Mouse (Mus musculus) lung, embryonic 16.5 days (tissue): ENCODE results near the gene Tube1. TPM values are rescaled to one million over a fixed set of nuclear protein-coding genes. Genes with fewer than 3 reads are reported as not detected.
A peak's percentile ranks its signal among the peaks of the same experiment; 100 is the strongest.

Experiments
- ATAC-seq: fragments of 200-750 bp; cut with Nextera tagmentation; 2 replicates; pipeline ENCODE4 v1.8.0; 2017; ENCODE audit warnings: low read depth, mild to moderate bottlenecking, moderate library complexity
- H3K27ac ChIP-seq: fragments of 300-500 bp; sonication (generic); 2 replicates; pipeline ENCODE4 v1.5.1; 2014; ENCODE audit warnings: mild to moderate bottlenecking, control low read depth, low read length
- H3K27me3 ChIP-seq: fragments of 300-500 bp; sonication (generic); 2 replicates; pipeline ENCODE4 v1.6.1; 2014; ENCODE audit warnings: low read depth, low read length, mixed read lengths; ENCODE audit not compliant: control insufficient read depth, insufficient read depth
- H3K36me3 ChIP-seq: fragments of 300-500 bp; sonication (generic); 2 replicates; pipeline ENCODE4 v1.6.1; 2014; ENCODE audit warnings: low read length; ENCODE audit not compliant: control insufficient read depth, insufficient read depth
- H3K4me1 ChIP-seq: fragments of 300-500 bp; sonication (generic); replicated peaks from 2 replicates; pipeline ENCODE4 v1.6.1; 2014; ENCODE audit warnings: low read length, mixed read lengths; ENCODE audit not compliant: control insufficient read depth, insufficient read depth
- H3K4me2 ChIP-seq: fragments of 300-500 bp; sonication (generic); 2 replicates; pipeline ENCODE4 v1.6.1; 2014; ENCODE audit warnings: low read depth, low read length, control low read depth
- H3K4me3 ChIP-seq: fragments of 300-500 bp; sonication (generic); 2 replicates; pipeline ENCODE4 v1.5.1; 2014; ENCODE audit warnings: mild to moderate bottlenecking, low read length, control low read depth
- H3K9ac ChIP-seq: fragments of 300-500 bp; sonication (generic); 2 replicates; pipeline ENCODE4 v1.6.1; 2014; ENCODE audit warnings: low read length, control low read depth
- H3K9me3 ChIP-seq: fragments of 300-500 bp; sonication (generic); 2 replicates; pipeline ENCODE4 v1.6.1; 2016; ENCODE audit warnings: low read length; ENCODE audit not compliant: control insufficient read depth
- WGBS: fragments of 180-500 bp; shearing (Covaris S2); extraction: QIAGEN DNeasy Blood & Tissue Kit; methylation state at CpG from one replicate; pipeline ENCODE4 v1.1.7; 2014; 5-methylcytosine and 5-hydroxymethylcytosine counted together
- polyA plus RNA-seq: library from polyadenylated mRNA; unstranded; fragments of >200 nt; fragmentation: Nextera tagmentation; extraction: Ambion mirVana; gene quantifications from 2 replicates; pipeline ENCODE4 v1.2.1, GENCODE M21; 2015

Gene Tube1
- polyA plus RNA-seq, 1 experiment from 2014 or later, result 20.6 TPM

GRCm38 (mm10) chr10:39162666-39163484, 29.1 kb downstream of the Tube1 start:
- Histone ChIP-seq H3K9ac (peak overlapping the region; percentile 9; the same call in 1 of the 2 replicates), H3K27ac (no peak overlapping the region), H3K9me3 (no peaks in the 10 kb centered on the region), H3K36me3 (no peaks in the 10 kb centered on the region), H3K4me3 (peak overlapping the region; percentile 28), H3K4me2 (peak overlapping the region; percentile 55), H3K27me3 (no peaks in the 10 kb centered on the region; the same call in 1 of the 2 replicates), H3K4me1 (peaks cover 11% of the 10 kb centered on the region)
- 14% methylated on average over 18 of the region's 18 CpGs for WGBS
- ATAC-seq, result peak; percentile 23; the same call in 1 of the 2 replicates

GRCm38 (mm10) chr10:39163694-39164093, 29.9 kb downstream of the Tube1 start, which contains the start of gene Ccn6:
Ccn6 (minus strand) TSS chr10:39163794.
- Histone ChIP-seq H3K9ac (peak within 1 kb of the TSS; percentile 9; the same call in 1 of the 2 replicates), H3K36me3 (no peaks in the 10 kb centered on the region), H3K4me3 (peak within 1 kb of the TSS; percentile 28), H3K27ac (no peak within 1 kb of the TSS), H3K9me3 (no peaks in the 10 kb centered on the region), H3K4me2 (peak within 1 kb of the TSS; percentile 55), H3K27me3 (no peaks in the 10 kb centered on the region; the same call in 1 of the 2 replicates), H3K4me1 (peaks cover 11% of the 10 kb centered on the region)
- 81% methylated on average over 10 of the region's 10 CpGs for WGBS
- ATAC-seq, result no peak

DNA sequence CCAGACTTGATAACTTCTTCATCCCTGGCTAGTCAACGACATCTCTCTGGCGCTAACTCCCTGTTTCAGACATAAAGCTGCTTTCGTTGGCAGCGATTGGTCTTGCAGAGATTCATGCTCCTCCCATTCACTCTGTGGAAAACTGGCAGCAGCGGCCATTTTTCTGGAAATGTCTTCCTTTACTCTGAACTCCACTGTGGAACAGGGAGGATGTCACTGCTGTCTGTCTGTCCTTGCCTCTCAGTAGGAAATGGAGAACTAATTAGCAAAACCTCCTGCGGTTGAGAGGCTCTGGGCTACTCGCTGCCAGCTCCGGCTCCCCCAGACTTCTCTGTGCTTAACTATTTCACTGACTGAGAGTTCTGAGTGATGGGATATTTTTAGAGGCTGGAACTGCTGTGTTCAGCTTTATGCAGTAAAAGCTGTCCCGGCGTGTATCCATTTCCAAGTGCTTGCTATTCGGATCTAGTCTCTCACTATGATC, 31.9 kb downstream of the Tube1 start:
- no peaks in the 10 kb centered on the region for H3K9me3 ChIP-seq
- peak overlapping the region; percentile 30 for H3K4me3 ChIP-seq
- 19% methylated on average over 11 of the region's 11 CpGs for WGBS
- peak; percentile 55 for ATAC-seq
- H3K27ac ChIP-seq, result peak overlapping the region; percentile 69
- no peaks in the 10 kb centered on the region for H3K36me3 ChIP-seq
- H3K4me2 ChIP-seq, result peak overlapping the region; percentile 30
- H3K27me3 ChIP-seq, result no peaks in the 10 kb centered on the region; the same call in 1 of the 2 replicates
- peaks cover 12% of the 10 kb centered on the region for H3K4me1 ChIP-seq
- peak overlapping the region; percentile 45; the same call in 1 of the 2 replicates for H3K9ac ChIP-seq

GRCm38 (mm10) chr10:39167611-39168010, 33.8 kb downstream of the Tube1 start:
- Histone ChIP-seq H3K9me3 (no peaks in the 10 kb centered on the region), H3K4me2 (no peak overlapping the region), H3K36me3 (no peaks in the 10 kb centered on the region), H3K4me1 (peaks cover 21% of the 10 kb centered on the region), H3K27me3 (no peaks in the 10 kb centered on the region; the same call in 1 of the 2 replicates), H3K9ac (no peak overlapping the region), H3K27ac (no peak overlapping the region), H3K4me3 (no peak overlapping the region)
- no peak for ATAC-seq
- WGBS, result 65% methylated on average over 11 of the region's 11 CpGs

GRCm38 (mm10) chr10:39169642-39170041, 35.9 kb downstream of the Tube1 start:
- Histone ChIP-seq H3K9me3 (no peaks in the 10 kb centered on the region), H3K36me3 (no peaks in the 10 kb centered on the region), H3K4me1 (peaks cover 22% of the 10 kb centered on the region), H3K27me3 (no peaks in the 10 kb centered on the region; the same call in 1 of the 2 replicates), H3K27ac (no peak overlapping the region), H3K4me3 (no peak overlapping the region), H3K4me2 (no peak overlapping the region; the same call in 1 of the 2 replicates), H3K9ac (no peak overlapping the region)
- WGBS, result 47% methylated on average over 9 of the region's 9 CpGs
- no peak for ATAC-seq

GRCm38 (mm10) chr10:39170181-39170580, 36.4 kb downstream of the Tube1 start:
- H3K9ac ChIP-seq, result no peak overlapping the region
- H3K9me3 ChIP-seq, result no peaks in the 10 kb centered on the region
- peaks cover 22% of the 10 kb centered on the region for H3K4me1 ChIP-seq
- no peak for ATAC-seq
- 12% methylated on average over 8 of the region's 8 CpGs for WGBS
- no peak overlapping the region for H3K4me3 ChIP-seq
- H3K36me3 ChIP-seq, result no peaks in the 10 kb centered on the region
- no peaks in the 10 kb centered on the region; the same call in 1 of the 2 replicates for H3K27me3 ChIP-seq
- peak overlapping the region; percentile 3; the same call in 1 of the 2 replicates for H3K4me2 ChIP-seq
- no peak overlapping the region for H3K27ac ChIP-seq

GRCm38 (mm10) chr10:39170706-39171105, 36.9 kb downstream of the Tube1 start:
- H3K4me2 ChIP-seq, result peak overlapping the region; percentile 78

DNA sequence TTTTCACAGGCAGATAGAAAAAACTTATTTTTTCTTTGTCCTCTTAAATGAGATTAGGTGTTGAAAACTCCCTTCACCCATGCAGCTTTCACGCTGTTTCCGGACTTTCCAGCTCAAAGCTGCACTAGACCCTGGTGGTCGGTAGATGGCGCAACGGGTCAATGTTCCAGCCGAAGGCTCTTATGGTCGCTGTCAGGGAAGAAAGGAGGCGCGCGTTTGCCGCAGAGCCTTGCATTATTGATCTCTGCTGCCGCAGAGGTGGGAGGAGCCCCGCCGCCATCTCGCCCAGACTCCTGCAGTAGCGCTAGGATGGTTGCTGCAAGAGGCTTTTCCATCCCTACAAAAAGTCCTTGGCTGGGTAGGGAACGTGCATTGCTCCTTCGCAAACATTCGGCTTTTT, 37.4 kb downstream of the Tube1 start:
- ATAC-seq, result peak; percentile 90
- Histone ChIP-seq H3K27me3 (no peaks in the 10 kb centered on the region; the same call in 1 of the 2 replicates), H3K4me2 (peak overlapping the region; percentile 78), H3K4me1 (peaks cover 22% of the 10 kb centered on the region), H3K36me3 (no peaks in the 10 kb centered on the region), H3K9ac (peak overlapping the region; percentile 60), H3K4me3 (peak overlapping the region; percentile 51), H3K9me3 (no peaks in the 10 kb centered on the region), H3K27ac (peak overlapping the region; percentile 86)
- WGBS, result under 1% methylated on average over 19 of the region's 19 CpGs

More at GRCm38 (mm10) chr10:39170706-39171105, 36.9 kb downstream of the Tube1 start:
- no peak for ATAC-seq
- no peak overlapping the region for H3K4me3 ChIP-seq
- 9% methylated on average over 6 of the region's 6 CpGs for WGBS
- no peaks in the 10 kb centered on the region; the same call in 1 of the 2 replicates for H3K27me3 ChIP-seq
- no peaks in the 10 kb centered on the region for H3K36me3 ChIP-seq
- H3K9me3 ChIP-seq, result no peaks in the 10 kb centered on the region
- H3K9ac ChIP-seq, result no peak overlapping the region
- H3K4me1 ChIP-seq, result peaks cover 22% of the 10 kb centered on the region
- H3K27ac ChIP-seq, result no peak overlapping the region
